Mouse (Mus musculus) heart, postnatal 10 days (tissue): ENCODE data around the gene Slc17a2. TPM values are rescaled to one million over a fixed set of nuclear protein-coding genes. Genes with fewer than 3 reads are reported as not detected.

Source experiments
- DNase-seq, 2 experiments: peaks; one replicate each; pipeline ENCODE4 v3.0.0; 2021
- intact Hi-C: fragments of 180-260 bp; cut with DNase I; formaldehyde crosslinking; loops from one replicate; pipeline ENCODE4 v1.15.1; 2025
- total RNA-seq, 2 experiments: library from RNA; stranded (reverse); gene quantifications; 2 replicates each; pipeline ENCODE4 v1.2.3; 2021

Gene Slc17a2
- total RNA-seq, 2 experiments from 2014 or later: not detected

- DNase-seq: no peak
- intact Hi-C loops: no loop called here
Observed at GRCm38 (mm10) chr13:23868790-23869533, 62.2 kb downstream of the Slc17a2 start.

- DNase-seq: no peak
- intact Hi-C loops: no loop called here
Observed at GRCm38 (mm10) chr13:23869996-23870395, 63.2 kb downstream of the Slc17a2 start.

GRCm38 (mm10) chr13:23873141-23873540 is 66.3 kb downstream of the Slc17a2 start:
- intact Hi-C loops: no loop called here
- DNase-seq: no peak

Other genes starting within 250 kb of the Slc17a2 start
- gene Hist1h3e, start 244.6 kb upstream of the Slc17a2 start, total RNA-seq: 100 to 1,000 TPM; 125 to 161 TPM
- gene Hist1h2ae, start 235.8 kb upstream of the Slc17a2 start, total RNA-seq: 10 to 100 TPM; 38.7 to 42.6 TPM
- 100 to 1,000 TPM; 285 to 300 TPM for gene Hist1h2bg, start 235.6 kb upstream of the Slc17a2 start, total RNA-seq
- 100 to 1,000 TPM; 116 to 129 TPM for gene Hist1h2bf, start 232.8 kb upstream of the Slc17a2 start, total RNA-seq
- gene Hist1h2ad, start 232.6 kb upstream of the Slc17a2 start, total RNA-seq: 10 to 100 TPM; 32.3 to 37.7 TPM
- gene Hist1h3d, start 231.2 kb upstream of the Slc17a2 start, total RNA-seq: 10 to 100 TPM; 26.2 to 30.6 TPM
- 100 to 1,000 TPM; 167 to 189 TPM for gene Hist1h4d, start 225.4 kb upstream of the Slc17a2 start, total RNA-seq
- gene Hist1h2be, start 185.9 kb upstream of the Slc17a2 start, total RNA-seq: 10 to 100 TPM; 18.8 to 19.8 TPM
- gene Hist1h1e, start 184.4 kb upstream of the Slc17a2 start, total RNA-seq: 100 to 1,000 TPM; 138 to 168 TPM
- gene Hist1h2ac, start 123.0 kb upstream of the Slc17a2 start, total RNA-seq: 1 to 10 TPM; 5.1 to 6.2 TPM
- gene Hist1h2bc, start 122.8 kb upstream of the Slc17a2 start, total RNA-seq: 10 to 100 TPM; 50.8 to 51.3 TPM
- under 1 TPM; 0.29 to 0.67 TPM for gene Hist1h1t, start 111.2 kb upstream of the Slc17a2 start, total RNA-seq
- gene Hist1h4c, start 108.5 kb upstream of the Slc17a2 start, total RNA-seq: 100 to 1,000 TPM; 105 to 116 TPM
- gene Hfe, start 96.1 kb upstream of the Slc17a2 start, total RNA-seq: 10 to 100 TPM; 26.7 to 32.4 TPM
- gene Hist1h1c, start 68.2 kb upstream of the Slc17a2 start, total RNA-seq: 100 to 1,000 TPM; 299 to 383 TPM
- gene Hist1h3c, start 61.4 kb upstream of the Slc17a2 start, total RNA-seq: 100 to 1,000 TPM in 1 of 2 experiments, 10 to 100 TPM in 1; 84.0 to 101 TPM
- 100 to 1,000 TPM; 105 to 106 TPM for gene Hist1h2bb, start 60.3 kb upstream of the Slc17a2 start, total RNA-seq
- gene Hist1h2ab, start 55.9 kb upstream of the Slc17a2 start, total RNA-seq: 100 to 1,000 TPM; 166 to 169 TPM
- gene Hist1h3b, start 54.7 kb upstream of the Slc17a2 start, total RNA-seq: 100 to 1,000 TPM; 221 to 266 TPM
- 100 to 1,000 TPM; 130 to 151 TPM for gene Hist1h4b, start 50.0 kb upstream of the Slc17a2 start, total RNA-seq
- gene Hist1h4a, start 45.8 kb upstream of the Slc17a2 start, total RNA-seq: 100 to 1,000 TPM; 162 to 177 TPM
- 100 to 1,000 TPM; 160 to 202 TPM for gene Hist1h3a, start 44.6 kb upstream of the Slc17a2 start, total RNA-seq
- 100 to 1,000 TPM; 109 to 127 TPM for gene Hist1h1a, start 43.3 kb upstream of the Slc17a2 start, total RNA-seq
- not detected for gene Trim38, start 37.1 kb upstream of the Slc17a2 start, total RNA-seq
- gene Slc17a3, start 32.4 kb downstream of the Slc17a2 start, total RNA-seq: not detected
- not detected for gene Slc17a1, start 60.8 kb downstream of the Slc17a2 start, total RNA-seq
- gene Slc17a4, start 108.0 kb downstream of the Slc17a2 start, total RNA-seq: not detected
- not detected for gene Hist1h2ba, start 127.2 kb downstream of the Slc17a2 start, total RNA-seq
- gene Hist1h2aa, start 127.5 kb downstream of the Slc17a2 start, total RNA-seq: not detected
- not detected for gene Scgn, start 184.2 kb downstream of the Slc17a2 start, total RNA-seq